8 mouse cellular contexts compared by ENCODE assay signal in genomic region chr7:143548976-143549457, GRCm38 (mm10). TPM values are rescaled to one million over a fixed set of nuclear protein-coding genes. Genes with fewer than 3 reads are reported as not detected.
A peak's percentile ranks its signal among the peaks of the same experiment; 100 is the strongest.
DNase-seq lines count a peak whose midpoint lies in the region; ATAC-seq and TF ChIP-seq lines count a peak whose summit lies in the region.

Gene Nap1l4 (minus strand): TSS chr7:143549106.

- H3K4me3 ChIP-seq in hindbrain, embryonic 10.5 days, result peak within 1 kb of the TSS; percentile 96
- peak within 1 kb of the TSS; percentile 90 for H3K4me3 ChIP-seq in lung, postnatal 0 days (ENCODE audit: low read depth, low read length)

- peak; percentile 99 for DNase-seq in MN1 (ENCODE audit: low spot score)
- peak; percentile 100 for DNase-seq in cerebellum, adult 9-10 months
- peak; percentile 99 for DNase-seq in hindbrain, embryonic 10.5 days (ENCODE audit: low spot score)
- DNase-seq in layer of hippocampus, adult 9-11 months, result peak; percentile 100
- DNase-seq in lung, postnatal 0 days (ENCODE audit: low spot score), result peak; percentile 100
- DNase-seq in ovary, postnatal 14 days (ENCODE audit: low spot score), result peak; percentile 99
- DNase-seq in thymus, postnatal 14 days, result peak; percentile 97

- no peaks in the 10 kb centered on the region for H3K27me3 ChIP-seq in hindbrain, embryonic 10.5 days (ENCODE audit: insufficient read depth, poor library complexity, severe bottlenecking)
- H3K27me3 ChIP-seq in lung, postnatal 0 days (replicated peaks; ENCODE audit: insufficient read depth, low read length), result no peaks in the 10 kb centered on the region

- peak within 1 kb of the TSS; percentile 82 for H3K4me2 ChIP-seq in lung, postnatal 0 days (replicated peaks; ENCODE audit: low read depth, low read length)

- peaks cover 29% of the 10 kb centered on the region for H3K36me3 ChIP-seq in hindbrain, embryonic 10.5 days
- H3K36me3 ChIP-seq in lung, postnatal 0 days (ENCODE audit: insufficient read depth, low read length), result no peaks in the 10 kb centered on the region

- H3K9me3 ChIP-seq in hindbrain, embryonic 10.5 days, result no peaks in the 10 kb centered on the region
- H3K9me3 ChIP-seq in lung, postnatal 0 days (ENCODE audit: low read length), result no peaks in the 10 kb centered on the region

- H3K9ac ChIP-seq in lung, postnatal 0 days (replicated peaks; ENCODE audit: low read depth), result peak within 1 kb of the TSS; percentile 79

- peaks cover 31% of the 10 kb centered on the region for H3K4me1 ChIP-seq in hindbrain, embryonic 10.5 days (replicated peaks)
- peaks cover 12% of the 10 kb centered on the region; the same call in 1 of the 2 replicates for H3K4me1 ChIP-seq in lung, postnatal 0 days (ENCODE audit: insufficient read depth, low read depth, low read length)

- TF ChIP-seq EP300 in lung, postnatal 0 days (IDR thresholded peaks at IDR 0.05), result no peak

- H3K27ac ChIP-seq in hindbrain, embryonic 10.5 days, result peak within 1 kb of the TSS; percentile 97
- H3K27ac ChIP-seq in lung, postnatal 0 days (ENCODE audit: low read length), result peak within 1 kb of the TSS; percentile 93

- peak; percentile 99 for ATAC-seq in frontal cortex, adult (ENCODE audit: low TSS enrichment)
- ATAC-seq in lung, postnatal 0 days, result peak; percentile 99

- 0 out of 2 replicates have a peak, but pooled peaks have one; percentile 3 for TF ChIP-seq CTCF in lung, postnatal 0 days (IDR thresholded peaks at IDR 0.05)

- WGBS in hindbrain, embryonic 10.5 days, result under 1% methylated on average over 43 of the region's 43 CpGs
- WGBS in lung, postnatal 0 days, result under 1% methylated on average over 42 of the region's 43 CpGs

RNA-seq across cellular contexts. Expression of gene Nap1l4, which starts in this region (rescaled TPM):
- 365 and 372 TPM in 2 replicates for polyA plus RNA-seq in hindbrain, embryonic 10.5 days (2016; fragmentation: Nextera tagmentation; extraction: Ambion mirVana)
- polyA plus RNA-seq in lung, postnatal 0 days (2015; fragmentation: Nextera tagmentation; extraction: Ambion mirVana), result 107 and 109 TPM in 2 replicates

Comparison
In these comparisons a context has a peak if more than half of its experiments do, and no peak if none do; other contexts are left out.
1. Peak in every context shown above with its lines: DNase-seq, ATAC-seq, H3K4me3 ChIP-seq and H3K27ac ChIP-seq.